1 mouse cellular context compared by ENCODE assay signal in the genomic region with DNA sequence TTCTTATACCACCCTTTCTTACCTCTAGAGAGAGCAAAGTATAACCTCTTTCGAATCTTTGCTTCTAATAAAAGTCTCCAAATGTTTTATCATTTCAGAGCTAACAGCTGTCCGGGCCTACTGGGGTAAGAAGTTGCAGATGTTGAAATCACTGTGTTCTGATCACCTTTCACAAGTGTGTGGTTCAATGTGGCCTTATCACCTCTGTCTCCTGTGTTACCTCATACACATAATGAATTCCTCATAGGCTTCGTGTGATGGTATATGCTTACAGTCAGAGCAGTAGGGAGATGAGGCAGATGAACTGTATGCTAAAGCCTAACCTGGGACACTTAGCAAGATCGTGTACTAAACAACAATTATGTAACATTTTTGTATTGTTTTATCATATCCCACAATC. TPM values are rescaled to one million over a fixed set of nuclear protein-coding genes. Genes with fewer than 3 reads are reported as not detected.
"Had no signal": no experiment of that assay in that cellular context is flagged by ENCODE, and none has a peak within 500 bp of the region (broad histone marks: within the 10 kb centered on the region; RNA-seq: fewer than 3 reads in every experiment).

No protein-coding gene starts in this region.

RNA-seq across cellular contexts. Expression of gene Trim5, which starts 27.5 kb away (rescaled TPM):
- total RNA-seq: midbrain, postnatal 0 days had no signal
